Mouse (Mus musculus) Muller cell, postnatal 12 days (primary cell): ENCODE measurements around the gene Trmt44.

Source experiments
- DNase-seq: peaks from one replicate; pipeline ENCODE4 v3.0.0-alpha.2; 2015; ENCODE audit errors: inconsistent ontology term

Trmt44 gene

DNA sequence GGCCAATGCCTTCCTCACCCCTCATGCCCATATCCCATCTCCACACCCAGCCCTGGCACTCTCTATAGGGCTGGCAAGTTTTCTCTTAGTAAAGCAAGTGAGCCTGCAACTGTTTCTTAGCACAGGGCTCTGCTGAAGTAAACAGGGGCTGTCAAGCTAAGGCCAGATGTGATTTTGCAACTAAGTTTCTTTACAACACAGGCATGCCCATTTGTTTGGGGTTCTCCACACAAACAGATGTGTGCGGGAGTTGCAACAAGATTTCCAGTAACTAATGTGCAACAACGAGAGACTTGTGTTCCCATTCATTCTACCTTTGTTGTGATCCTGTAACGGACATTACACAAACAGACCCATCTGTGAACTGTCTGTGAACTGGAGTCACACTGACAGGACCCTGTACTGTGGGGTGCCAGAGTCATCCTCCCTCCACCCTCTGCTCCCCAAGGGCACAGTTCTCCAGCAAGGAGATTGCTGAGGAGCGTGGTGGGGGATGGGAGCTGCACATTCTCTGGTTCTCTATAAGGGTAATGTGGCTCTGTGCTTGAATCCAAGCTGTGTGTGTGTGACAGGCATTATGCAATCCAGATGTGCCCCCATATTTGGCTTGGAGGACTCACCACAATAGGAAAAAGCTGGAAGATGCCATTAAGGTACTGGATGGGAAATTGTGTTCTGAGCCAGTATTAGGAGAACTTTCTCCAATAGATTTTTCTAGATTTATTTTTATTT lies 33.6 kb downstream of the Trmt44 start:
- no peak for DNase-seq

DNA sequence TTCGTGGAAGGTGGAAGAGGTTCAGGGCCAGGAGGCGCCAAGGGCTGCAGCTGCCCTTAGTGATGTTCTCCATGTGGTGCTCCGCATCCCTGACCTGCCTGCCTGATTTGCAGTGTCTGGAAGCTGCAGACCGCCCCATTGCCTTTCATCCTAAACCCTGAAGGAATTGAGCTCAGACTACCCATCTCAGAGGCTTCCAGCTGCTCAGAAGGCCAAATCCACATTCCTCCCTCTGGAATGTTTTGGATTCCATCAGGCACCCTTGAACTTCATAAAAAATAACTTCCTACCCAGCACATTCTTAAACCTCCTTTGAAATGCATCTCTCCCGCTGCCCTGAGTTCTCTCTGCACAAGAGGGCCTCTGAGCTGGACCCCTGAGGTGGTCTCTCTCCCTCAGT lies 34.3 kb downstream of the Trmt44 start:
- DNase-seq = peak; percentile 54

DNA sequence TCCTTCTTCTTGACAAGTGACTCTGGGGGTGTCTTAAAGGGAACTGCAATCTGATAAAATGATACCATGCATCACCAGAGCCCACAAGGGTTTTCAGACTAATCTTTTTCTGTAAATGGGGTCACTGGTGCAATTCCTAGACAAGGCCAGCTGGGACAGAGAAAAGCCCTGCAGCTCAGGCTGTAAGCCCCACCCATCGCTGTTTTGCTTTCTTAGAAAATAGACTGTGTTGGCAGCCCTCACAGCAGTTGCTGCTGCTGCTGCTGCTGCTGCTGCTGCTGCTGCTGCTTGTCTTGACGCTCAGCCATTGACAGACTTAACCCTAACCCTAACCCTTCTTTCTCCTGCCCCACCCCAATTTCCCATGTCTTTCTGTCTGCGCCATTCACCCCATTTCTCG lies 35.3 kb downstream of the Trmt44 start:
- no peak for DNase-seq

DNA sequence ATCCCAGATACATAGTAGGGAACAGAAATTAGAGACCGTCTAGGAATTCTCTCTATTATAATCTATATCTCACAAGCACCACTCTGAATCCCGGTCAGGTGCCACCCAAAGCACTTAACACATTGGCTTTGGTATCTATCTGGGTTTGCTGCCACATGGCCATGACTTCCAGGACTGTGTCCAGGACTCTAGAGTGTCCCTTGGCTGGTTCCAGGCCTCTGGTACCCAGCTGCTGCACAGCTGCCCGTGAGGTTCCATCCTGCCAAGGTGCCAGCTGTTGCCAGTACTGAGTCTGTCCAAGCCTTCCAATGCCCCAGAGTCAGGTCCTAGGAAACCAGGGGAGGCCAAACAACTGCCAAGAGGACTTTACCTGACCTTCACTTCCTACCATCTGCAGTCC lies 36.8 kb downstream of the Trmt44 start:
- no peak for DNase-seq

DNA sequence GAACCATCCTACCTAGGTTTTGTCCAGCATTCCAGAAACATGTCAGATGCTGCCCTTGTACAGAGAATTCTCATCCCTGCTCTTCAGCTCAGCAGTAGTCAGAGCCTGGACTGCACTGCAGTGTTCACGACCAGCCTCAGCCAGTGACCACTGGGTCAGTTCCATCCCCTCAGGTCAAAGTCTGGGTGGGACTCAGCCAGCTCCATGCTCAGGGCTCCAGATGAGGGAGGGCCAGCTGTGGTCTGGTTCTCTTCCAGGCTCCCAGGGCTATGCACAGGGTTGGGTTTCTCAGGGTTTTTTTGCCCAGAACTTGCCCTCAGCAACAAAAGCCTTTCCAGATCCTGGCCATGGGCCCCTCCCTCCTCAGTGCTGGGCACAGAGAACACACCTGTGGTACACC lies 37.4 kb downstream of the Trmt44 start:
- DNase-seq = no peak

DNA sequence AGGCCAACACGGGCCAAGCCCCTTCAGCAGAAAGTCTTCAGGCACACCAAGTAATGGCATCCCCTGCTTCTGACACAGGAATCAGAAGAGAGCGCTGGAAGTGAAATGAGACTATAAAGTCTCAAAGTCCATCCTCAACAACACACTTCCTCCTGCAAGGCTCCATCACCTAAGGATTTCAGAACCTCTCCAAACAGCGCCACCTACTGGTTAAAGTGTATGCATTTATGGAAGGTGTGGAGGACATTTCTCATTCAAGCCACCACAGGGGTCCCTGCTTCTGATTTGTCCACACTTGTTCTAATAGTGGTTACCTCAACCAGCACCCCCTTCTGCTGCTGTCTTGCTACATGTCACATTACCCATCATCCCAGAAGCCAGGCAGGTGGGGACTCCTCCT lies 38.6 kb downstream of the Trmt44 start:
- DNase-seq = no peak

DNA sequence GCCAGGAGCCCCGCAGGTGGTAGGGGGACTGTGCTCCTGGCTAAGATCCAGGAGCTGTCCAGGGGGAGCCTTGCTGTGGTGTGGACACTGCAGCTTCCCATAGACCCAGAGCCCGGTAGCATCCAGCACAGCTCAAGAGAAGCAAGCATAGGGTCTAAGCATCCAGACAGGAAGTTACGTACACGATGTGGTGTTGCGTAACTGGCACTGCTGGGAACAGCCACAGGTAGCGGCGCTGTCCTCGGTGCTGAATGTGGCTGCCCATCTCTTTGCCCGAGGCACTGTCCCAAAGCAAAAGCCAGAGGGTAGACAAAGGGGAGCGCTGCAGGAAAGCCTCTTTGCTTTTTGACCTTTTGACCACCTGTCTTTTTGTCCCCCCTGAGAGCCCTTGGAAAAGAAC lies 43.3 kb downstream of the Trmt44 start:
- DNase-seq = peak; percentile 18

DNA sequence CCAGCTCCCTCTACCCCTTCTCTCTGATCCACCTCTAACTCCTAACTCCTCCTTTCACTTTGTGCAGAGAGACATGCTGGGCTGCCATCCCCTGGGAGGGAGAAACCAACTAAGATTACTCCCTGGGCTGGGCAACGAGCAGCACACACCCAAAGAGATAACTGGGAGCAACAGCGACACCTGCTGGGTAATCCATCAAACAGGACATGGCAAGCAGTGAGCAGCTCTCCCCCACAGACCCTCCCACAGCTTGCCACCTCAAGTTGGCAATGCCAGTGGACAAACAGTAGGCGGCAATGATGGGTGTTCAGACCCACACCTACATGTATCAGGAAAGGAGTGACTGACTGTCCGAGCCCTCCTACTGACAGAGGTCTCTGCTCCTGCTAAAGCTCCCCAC lies 44.4 kb downstream of the Trmt44 start:
- no peak for DNase-seq

DNA sequence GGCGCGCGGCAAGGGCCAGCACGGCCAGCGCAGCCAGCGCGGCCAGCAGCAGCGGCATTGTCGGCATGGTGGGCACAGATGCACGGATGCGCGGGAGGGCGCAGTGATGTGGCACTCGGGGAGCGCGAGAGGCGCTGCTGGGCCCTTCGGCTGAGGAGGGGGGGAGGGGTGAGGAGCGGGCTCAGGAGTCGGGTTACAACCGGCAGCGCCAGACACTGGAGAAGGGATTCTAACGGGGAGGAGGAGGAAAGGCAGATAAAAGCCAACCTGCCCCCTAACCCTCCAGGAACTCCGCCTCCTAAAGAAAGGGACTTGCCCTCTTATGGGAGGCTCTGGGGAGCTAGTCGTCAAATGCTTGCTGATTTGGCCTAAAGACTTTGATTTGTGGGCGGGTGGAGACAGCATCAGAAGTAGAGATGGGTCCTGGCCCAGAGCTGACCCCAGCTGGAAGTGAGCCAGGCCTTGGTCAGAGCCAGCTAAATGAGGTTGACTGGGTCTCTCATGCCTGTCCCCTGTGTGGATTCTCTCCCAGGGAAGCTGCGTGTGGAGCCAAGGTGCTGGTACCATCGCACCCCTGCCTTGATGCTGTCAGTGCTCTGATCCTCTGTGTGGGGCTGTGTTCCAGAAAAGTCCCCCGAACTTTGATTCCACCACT lies 49.3 kb downstream of the Trmt44 start, which contains the start of gene Cpz:
TSS of gene Cpz (minus strand) at position 230 of the 655 bp plus-strand sequence.
- DNase-seq = peak; percentile 90

DNA sequence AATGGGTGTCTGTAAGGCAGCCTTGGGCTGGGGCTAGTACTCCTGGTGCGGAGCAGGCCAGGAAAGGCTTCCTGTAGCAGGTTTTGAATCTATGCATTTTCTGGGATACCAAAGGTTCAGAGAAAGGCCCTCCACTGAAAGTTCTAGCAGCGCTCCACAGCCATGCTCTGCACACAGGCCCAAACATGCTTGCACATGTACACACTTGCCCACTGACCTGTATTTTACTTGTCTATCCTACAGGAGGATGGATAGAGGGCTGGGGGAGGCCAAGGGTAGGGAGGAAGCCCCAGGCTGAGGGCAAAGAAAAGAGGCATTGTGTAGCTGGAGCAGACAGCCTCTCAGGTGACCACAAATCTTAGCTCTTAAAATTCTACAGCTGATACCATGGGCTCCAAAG lies 50.5 kb downstream of the Trmt44 start:
- no peak for DNase-seq

DNA sequence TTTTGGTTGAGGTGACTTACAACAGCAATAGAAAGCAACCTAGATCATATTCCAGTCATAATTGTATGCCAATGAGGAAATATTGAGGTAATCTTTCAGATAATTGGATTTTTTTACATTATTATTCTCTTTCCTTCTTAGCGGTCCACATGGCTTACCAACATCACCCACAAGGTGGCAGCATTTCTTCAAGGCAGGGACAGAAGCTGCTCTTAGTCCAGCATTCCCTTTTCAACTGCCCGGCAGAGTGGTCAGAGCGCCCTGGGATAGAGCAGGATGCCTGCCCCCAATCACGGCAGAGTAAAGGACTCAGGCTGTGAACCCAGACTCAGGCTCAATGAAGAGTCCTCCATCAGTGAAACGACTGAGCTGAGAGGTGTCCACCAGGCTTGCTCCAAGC lies 51.1 kb downstream of the Trmt44 start:
- peak; percentile 43 for DNase-seq

DNA sequence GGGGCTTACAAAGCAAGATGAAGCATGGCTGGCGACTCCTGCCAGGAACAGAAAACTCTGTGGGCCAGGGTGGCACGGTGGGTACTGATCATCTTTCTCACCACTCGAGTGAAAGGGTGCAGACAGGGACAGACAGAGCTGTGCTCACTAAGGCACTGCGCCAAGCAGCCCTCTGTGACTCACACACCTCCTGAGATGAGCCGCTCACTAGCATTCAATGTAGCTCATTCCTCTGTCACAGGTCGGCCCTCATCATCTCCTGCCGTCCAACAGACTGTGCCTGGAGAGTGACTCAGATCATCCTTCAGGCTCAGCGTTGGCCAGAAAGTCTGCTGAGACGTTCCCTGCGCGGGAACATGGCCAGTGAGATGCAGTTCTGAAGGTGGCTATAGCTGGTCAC lies 58.1 kb downstream of the Trmt44 start:
- DNase-seq = peak; percentile 65

DNA sequence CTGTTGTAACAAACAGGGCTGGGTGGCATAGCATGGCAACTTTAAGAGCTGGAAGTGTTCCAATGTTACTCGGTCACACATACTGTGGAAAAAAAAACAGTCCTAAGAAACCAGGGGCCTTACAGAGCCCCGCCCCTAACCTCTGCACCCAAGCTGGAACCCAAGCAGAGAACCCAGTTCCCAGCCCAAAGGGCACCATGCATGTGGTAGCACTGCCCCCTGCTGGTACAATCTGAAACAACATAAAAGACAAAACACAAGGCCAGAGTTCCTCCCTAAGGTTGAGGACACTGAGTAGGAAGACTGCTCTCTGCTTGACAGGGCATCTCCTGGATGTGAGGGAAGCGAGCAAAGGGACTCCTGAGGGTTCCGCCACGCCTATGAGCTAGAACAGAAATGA lies 64.3 kb downstream of the Trmt44 start:
- DNase-seq = peak; percentile 52
